Mouse (Mus musculus) layer of hippocampus, adult 9-10 months (tissue): ENCODE measurements around the gene Hsf3.
"Not testable (repeated sequence)": the region's sequence is repeated elsewhere in the genome, so short reads cannot be mapped to it uniquely, and the experiment has no call there.

Source experiments
- DNase-seq: peaks from one replicate; pipeline ENCODE4 v3.0.0; 2022; ENCODE audit warnings: low spot score

Hsf3 gene

GRCm38 (mm10) chrX:96456201-96456963 lies at the start of gene Hsf3:
TSS of gene Hsf3 (minus strand) at chrX:96456294.
- no peak for DNase-seq

DNA sequence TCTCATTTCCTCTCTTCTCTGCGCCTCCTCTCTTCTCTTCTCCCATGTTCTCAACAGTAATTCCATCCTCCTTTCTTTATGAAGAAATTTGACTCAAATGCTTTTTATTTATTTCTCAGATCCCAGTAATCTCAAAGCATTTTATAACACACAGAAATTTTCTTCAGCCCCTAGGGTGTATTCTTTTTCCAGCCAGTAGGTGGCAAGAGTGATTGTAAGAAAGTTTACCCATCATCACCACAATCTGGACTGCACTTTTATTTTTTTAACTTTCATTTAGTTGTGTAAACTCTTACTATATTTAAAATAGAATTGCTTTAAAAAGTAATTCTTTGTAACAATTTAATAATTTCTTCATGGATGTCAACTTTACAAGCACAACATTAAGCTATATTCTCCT lies 45.5 kb upstream of the Hsf3 start:
- DNase-seq, result no peak

DNA sequence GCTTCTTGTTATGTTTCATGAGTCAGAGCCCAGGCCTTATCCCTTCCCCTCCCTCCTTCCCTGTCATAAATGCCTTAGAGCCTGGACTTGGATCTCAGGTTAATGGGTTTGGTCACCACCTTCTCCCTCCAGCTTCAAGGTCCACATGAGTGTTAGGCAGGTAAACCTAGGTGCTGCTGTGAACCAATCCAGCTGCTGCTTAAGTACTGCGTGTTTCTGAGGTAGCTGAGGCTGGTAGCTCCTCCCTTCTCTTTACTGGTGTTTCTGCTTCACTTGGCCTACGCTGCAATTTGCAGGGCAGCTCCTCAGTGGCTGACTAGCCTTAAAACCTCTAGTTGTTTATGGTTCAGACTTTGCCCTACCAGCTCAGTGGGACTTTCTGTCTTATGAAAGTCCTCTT lies 945 bp downstream of the Hsf3 start, which contains the start of gene Heph:
Gene Heph, plus strand, starts transcription at position 211 of the 400 bp plus-strand sequence.
- no peak for DNase-seq

DNA sequence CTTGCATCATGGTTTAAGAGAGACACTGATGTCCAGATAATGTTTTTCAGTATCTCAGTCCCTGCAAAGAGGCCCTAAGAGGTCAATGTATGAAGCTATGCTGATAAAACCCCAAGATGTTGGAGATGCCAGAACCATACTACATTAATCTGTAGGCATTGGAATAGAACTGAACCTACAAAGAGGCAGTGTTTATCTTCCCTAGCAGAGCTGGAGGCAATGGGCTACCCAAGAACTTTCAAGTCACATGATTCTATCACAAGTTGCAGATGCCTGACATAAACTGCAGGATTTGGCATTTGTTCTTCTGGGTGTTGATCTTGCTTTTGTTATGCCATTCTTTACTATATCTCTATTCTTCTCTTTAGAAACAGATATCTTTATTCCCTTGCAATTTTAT lies 36.7 kb downstream of the Hsf3 start:
- no peak for DNase-seq

DNA sequence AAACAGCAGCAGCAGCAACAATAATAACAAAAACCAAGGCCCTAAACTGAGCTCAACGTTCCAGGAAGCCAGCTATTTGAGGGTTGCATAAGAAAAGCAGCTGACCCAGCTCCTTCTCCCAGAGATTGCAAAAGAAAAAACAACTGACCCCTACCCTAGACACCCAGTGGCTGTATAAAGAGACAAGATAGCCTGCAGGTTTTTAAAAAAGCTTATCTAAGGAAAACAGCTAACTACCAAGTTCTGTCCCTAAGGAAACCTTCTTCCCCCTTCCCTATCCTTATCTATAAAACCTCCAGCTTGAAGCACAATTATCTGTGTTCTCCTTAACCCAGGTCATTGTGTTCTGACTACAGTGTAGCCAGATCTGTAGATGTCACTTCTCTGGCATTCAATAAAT lies 38.4 kb downstream of the Hsf3 start:
- DNase-seq, result no peak

GRCm38 (mm10) chrX:96416970-96417369 lies 39.1 kb downstream of the Hsf3 start:
- DNase-seq, result no peak

- DNase-seq, result not testable (repeated sequence)
Measured at GRCm38 (mm10) chrX:96415351-96415750, 40.7 kb downstream of the Hsf3 start.

- no peak for DNase-seq
Measured at GRCm38 (mm10) chrX:96339108-96339507, 117.0 kb downstream of the Hsf3 start.

DNA sequence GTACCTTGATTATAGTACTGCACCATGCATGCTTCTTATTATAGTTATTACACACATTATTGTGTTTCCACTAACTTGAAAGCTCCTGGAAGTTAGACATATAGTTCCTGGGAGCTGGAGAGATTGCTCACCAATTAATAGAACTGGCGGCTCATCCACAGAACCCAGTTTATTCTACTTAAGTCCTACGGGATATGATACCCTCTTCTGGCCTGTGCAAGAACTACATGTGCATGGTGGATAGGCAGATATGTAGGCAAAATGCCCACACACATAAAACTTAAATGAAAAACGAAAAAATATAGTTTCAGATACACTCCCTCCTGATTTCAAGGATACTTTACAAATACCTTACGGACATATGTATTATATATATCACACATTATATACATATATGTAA lies 126.3 kb downstream of the Hsf3 start:
- peak; percentile 20 for DNase-seq

DNA sequence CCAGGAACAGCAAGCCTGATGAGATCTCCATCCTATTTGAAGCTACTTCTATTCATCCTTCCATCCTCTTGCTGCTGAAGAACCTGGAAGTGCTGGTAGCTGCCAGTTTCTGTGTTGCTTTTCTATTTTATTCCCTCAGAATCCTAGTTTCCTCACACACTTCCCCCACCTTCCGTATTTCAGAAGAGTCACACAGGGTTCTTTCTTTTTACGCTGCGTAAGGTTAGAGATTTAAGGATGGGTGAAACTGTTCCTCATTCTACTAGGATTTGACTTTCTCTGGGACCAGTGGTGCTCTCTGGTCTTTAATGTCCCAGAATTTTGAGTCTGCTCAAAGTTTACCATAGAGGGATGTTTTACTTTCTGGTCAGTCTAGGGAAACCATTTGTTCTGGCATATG lies 162.8 kb downstream of the Hsf3 start, which contains the start of gene Vsig4:
Gene Vsig4, minus strand, starts transcription at position 101 of the 400 bp plus-strand sequence.
- DNase-seq, result no peak

GRCm38 (mm10) chrX:96256509-96256908 lies 199.6 kb downstream of the Hsf3 start:
- DNase-seq, result no peak
